Mouse (Mus musculus): ENCODE data around the gene Kifc5b. TPM values are rescaled to one million over a fixed set of nuclear protein-coding genes. Genes with fewer than 3 reads are reported as not detected.

The Kifc5b gene
- polyA plus RNA-seq, 1 experiment from 2014 or later, result 6.9 TPM

DNA sequence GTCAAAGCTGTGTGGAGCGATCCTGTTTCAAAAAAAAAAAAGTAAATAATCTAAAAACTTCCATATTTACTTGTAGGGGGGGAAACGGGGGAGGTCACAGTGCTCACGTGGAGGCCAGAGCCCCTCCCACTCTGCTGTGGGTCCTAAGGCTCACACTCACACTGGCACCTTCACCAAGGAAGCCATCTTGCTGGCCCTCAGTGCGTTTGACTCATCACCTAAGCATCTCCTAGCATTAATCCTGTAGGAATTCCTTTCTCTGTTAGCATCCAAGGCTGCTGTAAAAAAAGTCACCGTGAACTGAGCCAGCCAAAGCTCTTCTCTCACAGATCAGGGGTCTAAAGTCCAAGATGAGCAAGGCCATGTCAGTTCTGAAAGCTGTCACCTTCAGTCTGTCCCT, 39.4 kb downstream of the Kifc5b start:
- peaks cover 57% of the 10 kb centered on the region for H3K36me3 ChIP-seq (ENCODE audit: control insufficient read depth, insufficient read depth, low read length)
- ATAC-seq (ENCODE audit: low FRiP score, low TSS enrichment), result no peak
- no peak overlapping the region for H3K9ac ChIP-seq (ENCODE audit: low read depth, low read length)

DNA sequence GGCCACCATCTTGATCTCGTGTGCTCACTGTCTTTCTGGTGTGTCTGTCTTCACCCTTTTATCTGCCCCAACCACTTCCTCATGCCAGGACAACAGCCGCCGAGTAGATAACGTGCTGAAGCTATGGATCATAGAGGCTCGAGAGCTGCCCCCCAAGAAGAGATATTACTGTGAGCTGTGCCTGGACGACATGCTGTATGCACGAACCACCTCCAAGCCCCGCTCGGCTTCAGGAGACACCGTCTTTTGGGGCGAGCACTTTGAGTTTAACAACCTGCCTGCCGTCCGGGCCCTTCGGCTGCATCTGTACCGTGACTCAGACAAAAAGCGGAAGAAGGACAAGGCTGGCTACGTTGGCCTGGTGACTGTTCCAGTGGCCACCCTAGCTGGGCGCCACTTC, 40.0 kb downstream of the Kifc5b start:
- peaks cover 63% of the 10 kb centered on the region for H3K36me3 ChIP-seq (ENCODE audit: control insufficient read depth, insufficient read depth, low read length)

More for the DNA sequence above, 39.4 kb downstream of the Kifc5b start:
- Histone ChIP-seq H3K4me2 (replicated peaks; ENCODE audit: low read depth, low read length) (no peak overlapping the region), H3K27me3 (ENCODE audit: control insufficient read depth, insufficient read depth, low read length) (no peaks in the 10 kb centered on the region), H3K27ac (ENCODE audit: low read depth, low read length) (no peak overlapping the region), H3K4me1 (ENCODE audit: control insufficient read depth, insufficient read depth, low read length) (peaks cover 29% of the 10 kb centered on the region), H3K9me3 (ENCODE audit: control insufficient read depth, low read length) (no peaks in the 10 kb centered on the region), H3K4me3 (ENCODE audit: low read length) (no peak overlapping the region)
- WGBS, result 86% methylated on average over 5 of the region's 5 CpGs

DNA sequence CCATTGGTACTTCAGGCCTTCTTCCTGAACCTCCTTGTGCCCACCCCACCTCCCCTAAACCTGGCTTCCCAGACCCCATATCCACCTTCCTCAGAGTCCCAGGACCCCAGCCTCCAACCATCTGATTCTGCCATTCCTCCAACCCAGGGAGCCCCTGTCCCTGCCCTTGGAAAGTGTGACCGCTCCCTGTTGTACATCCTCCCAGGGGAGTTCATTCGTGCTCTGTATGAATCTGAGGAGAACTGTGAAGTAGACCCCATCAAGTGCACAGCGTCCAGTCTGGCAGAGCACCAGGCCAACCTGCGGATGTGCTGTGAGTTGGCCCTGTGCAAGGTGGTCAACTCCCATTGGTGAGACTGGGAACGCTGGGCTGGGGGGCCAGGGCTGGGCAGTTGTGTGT, 41.0 kb downstream of the Kifc5b start:
- H3K27ac ChIP-seq (ENCODE audit: low read depth, low read length), result no peak overlapping the region

More for the DNA sequence above, 40.0 kb downstream of the Kifc5b start:
- no peak overlapping the region for H3K9ac ChIP-seq (ENCODE audit: low read depth, low read length)
- H3K27me3 ChIP-seq (ENCODE audit: control insufficient read depth, insufficient read depth, low read length), result no peaks in the 10 kb centered on the region
- H3K4me3 ChIP-seq (ENCODE audit: low read length), result no peak overlapping the region
- H3K9me3 ChIP-seq (ENCODE audit: control insufficient read depth, low read length), result no peaks in the 10 kb centered on the region
- ATAC-seq (ENCODE audit: low FRiP score, low TSS enrichment), result no peak
- 91% methylated on average over 18 of the region's 18 CpGs for WGBS
- no peak overlapping the region for H3K4me2 ChIP-seq (replicated peaks; ENCODE audit: low read depth, low read length)
- peaks cover 23% of the 10 kb centered on the region for H3K4me1 ChIP-seq (ENCODE audit: control insufficient read depth, insufficient read depth, low read length)
- H3K27ac ChIP-seq (ENCODE audit: low read depth, low read length), result no peak overlapping the region

DNA sequence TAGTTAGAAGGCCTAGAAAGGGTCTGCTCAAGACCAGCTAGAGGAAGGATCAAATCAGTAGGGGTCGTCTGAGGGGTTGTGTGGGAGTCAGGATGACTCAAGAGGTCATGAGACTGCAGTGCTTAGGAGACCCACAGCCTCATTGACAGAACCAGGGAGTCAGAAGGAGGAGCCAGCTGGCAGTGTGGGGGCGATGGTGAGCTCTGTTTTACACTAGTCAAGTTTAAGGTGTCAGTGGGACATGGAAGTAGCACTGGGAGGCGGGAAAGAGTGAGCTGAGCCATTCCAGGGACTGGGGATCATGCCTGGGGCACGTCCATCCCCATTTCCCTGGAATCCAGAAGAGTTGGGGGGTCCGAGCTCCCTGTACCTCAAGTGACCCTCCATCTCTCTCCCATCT, 42.0 kb downstream of the Kifc5b start:
- Histone ChIP-seq H3K36me3 (ENCODE audit: control insufficient read depth, insufficient read depth, low read length) (peaks cover 80% of the 10 kb centered on the region), H3K27me3 (ENCODE audit: control insufficient read depth, insufficient read depth, low read length) (no peaks in the 10 kb centered on the region), H3K4me3 (ENCODE audit: low read length) (no peak overlapping the region), H3K9me3 (ENCODE audit: control insufficient read depth, low read length) (no peaks in the 10 kb centered on the region), H3K27ac (ENCODE audit: low read depth, low read length) (no peak overlapping the region), H3K4me1 (ENCODE audit: control insufficient read depth, insufficient read depth, low read length) (peaks cover 3% of the 10 kb centered on the region; the same call in 1 of the 2 replicates), H3K4me2 (replicated peaks; ENCODE audit: low read depth, low read length) (no peak overlapping the region), H3K9ac (ENCODE audit: low read depth, low read length) (no peak overlapping the region)
- WGBS, result 49% methylated on average over 5 of the region's 5 CpGs
- no peak for ATAC-seq (ENCODE audit: low FRiP score, low TSS enrichment)

More for the DNA sequence above, 41.0 kb downstream of the Kifc5b start:
- Histone ChIP-seq H3K4me1 (ENCODE audit: control insufficient read depth, insufficient read depth, low read length) (peaks cover 13% of the 10 kb centered on the region), H3K27me3 (ENCODE audit: control insufficient read depth, insufficient read depth, low read length) (no peaks in the 10 kb centered on the region), H3K9ac (ENCODE audit: low read depth, low read length) (no peak overlapping the region), H3K4me2 (replicated peaks; ENCODE audit: low read depth, low read length) (no peak overlapping the region), H3K36me3 (ENCODE audit: control insufficient read depth, insufficient read depth, low read length) (peaks cover 73% of the 10 kb centered on the region), H3K4me3 (ENCODE audit: low read length) (no peak overlapping the region), H3K9me3 (ENCODE audit: control insufficient read depth, low read length) (no peaks in the 10 kb centered on the region)
- 93% methylated on average over 5 of the region's 5 CpGs for WGBS
- no peak for ATAC-seq (ENCODE audit: low FRiP score, low TSS enrichment)

DNA sequence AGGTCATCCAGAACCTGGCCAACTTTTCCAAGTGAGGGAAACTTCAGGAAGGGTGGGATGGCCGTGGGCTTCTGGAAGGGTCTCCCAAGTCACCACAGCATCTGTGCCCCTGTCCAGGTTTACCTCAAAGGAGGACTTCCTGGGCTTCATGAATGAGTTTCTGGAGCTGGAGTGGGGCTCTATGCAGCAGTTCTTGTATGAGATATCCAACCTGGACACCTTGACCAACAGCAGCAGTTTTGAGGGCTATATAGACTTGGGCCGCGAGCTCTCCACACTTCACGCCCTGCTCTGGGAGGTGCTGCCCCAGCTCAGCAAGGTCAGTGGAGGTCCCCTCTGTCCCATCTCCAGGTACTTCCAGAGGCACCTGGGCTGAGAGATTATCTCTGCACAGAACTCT, 42.9 kb downstream of the Kifc5b start:
- Histone ChIP-seq H3K4me2 (replicated peaks; ENCODE audit: low read depth, low read length) (no peak overlapping the region), H3K4me1 (ENCODE audit: control insufficient read depth, insufficient read depth, low read length) (no peaks in the 10 kb centered on the region), H3K27me3 (ENCODE audit: control insufficient read depth, insufficient read depth, low read length) (no peaks in the 10 kb centered on the region), H3K27ac (ENCODE audit: low read depth, low read length) (no peak overlapping the region), H3K9ac (ENCODE audit: low read depth, low read length) (no peak overlapping the region), H3K36me3 (ENCODE audit: control insufficient read depth, insufficient read depth, low read length) (peaks cover 88% of the 10 kb centered on the region), H3K4me3 (ENCODE audit: low read length) (no peak overlapping the region), H3K9me3 (ENCODE audit: control insufficient read depth, low read length) (no peaks in the 10 kb centered on the region)
- no peak for ATAC-seq (ENCODE audit: low FRiP score, low TSS enrichment)
- WGBS, result 95% methylated on average over 4 of the region's 4 CpGs

DNA sequence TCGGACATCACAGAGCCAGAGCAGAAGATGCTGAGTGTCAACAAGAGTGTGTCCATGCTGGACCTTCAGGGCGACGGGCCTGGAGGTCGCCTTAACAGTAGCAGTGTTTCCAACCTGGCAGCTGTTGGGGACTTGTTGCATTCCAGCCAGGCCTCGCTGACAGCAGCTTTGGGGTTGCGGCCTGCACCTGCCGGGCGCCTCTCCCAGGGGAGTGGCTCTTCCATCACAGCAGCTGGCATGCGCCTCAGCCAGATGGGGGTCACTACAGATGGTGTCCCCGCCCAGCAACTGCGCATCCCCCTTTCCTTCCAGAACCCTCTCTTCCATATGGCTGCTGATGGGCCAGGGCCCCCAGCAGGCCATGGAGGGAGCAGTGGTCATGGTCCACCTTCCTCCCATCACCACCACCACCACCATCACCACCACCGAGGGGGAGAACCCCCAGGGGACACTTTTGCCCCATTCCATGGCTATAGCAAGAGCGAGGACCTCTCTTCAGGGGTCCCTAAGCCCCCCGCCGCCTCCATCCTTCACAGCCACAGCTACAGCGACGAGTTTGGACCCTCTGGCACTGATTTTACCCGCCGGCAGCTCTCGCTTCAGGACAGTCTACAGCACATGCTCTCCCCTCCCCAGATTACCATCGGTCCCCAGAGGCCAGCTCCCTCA, 44.8 kb downstream of the Kifc5b start:
- Histone ChIP-seq H3K4me1 (ENCODE audit: control insufficient read depth, insufficient read depth, low read length) (no peaks in the 10 kb centered on the region), H3K27ac (ENCODE audit: low read depth, low read length) (no peak overlapping the region), H3K9ac (ENCODE audit: low read depth, low read length) (no peak overlapping the region), H3K27me3 (ENCODE audit: control insufficient read depth, insufficient read depth, low read length) (no peaks in the 10 kb centered on the region), H3K36me3 (ENCODE audit: control insufficient read depth, insufficient read depth, low read length) (peaks cover 89% of the 10 kb centered on the region), H3K4me3 (ENCODE audit: low read length) (no peak overlapping the region), H3K4me2 (replicated peaks; ENCODE audit: low read depth, low read length) (no peak overlapping the region), H3K9me3 (ENCODE audit: control insufficient read depth, low read length) (no peaks in the 10 kb centered on the region)
- WGBS, result 94% methylated on average over 21 of the region's 21 CpGs
- no peak for ATAC-seq (ENCODE audit: low FRiP score, low TSS enrichment)

DNA sequence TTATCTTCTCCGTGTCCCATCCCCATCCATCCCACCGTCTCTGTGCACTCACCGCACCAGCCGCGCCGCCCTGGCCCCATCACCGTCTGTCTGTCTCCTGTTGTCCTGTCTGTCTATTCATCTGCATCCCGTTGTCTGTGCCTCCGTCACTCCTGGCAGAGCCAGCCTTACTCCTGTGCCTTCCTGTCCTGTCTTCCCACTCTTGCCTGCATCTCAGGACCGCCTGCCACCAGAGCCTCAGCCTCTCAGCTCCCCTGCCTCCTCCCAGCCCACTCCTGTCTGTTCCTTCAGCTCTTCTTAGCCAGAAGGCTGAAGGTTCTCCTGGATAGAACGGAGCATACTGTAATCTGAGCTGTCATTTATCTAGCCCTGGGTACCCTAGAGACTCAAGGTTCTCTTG, 50.1 kb downstream of the Kifc5b start:
- Histone ChIP-seq H3K4me1 (ENCODE audit: control insufficient read depth, insufficient read depth, low read length) (peaks cover 7% of the 10 kb centered on the region; the same call in 1 of the 2 replicates), H3K4me2 (replicated peaks; ENCODE audit: low read depth, low read length) (no peak overlapping the region), H3K27me3 (ENCODE audit: control insufficient read depth, insufficient read depth, low read length) (no peaks in the 10 kb centered on the region), H3K9me3 (ENCODE audit: control insufficient read depth, low read length) (no peaks in the 10 kb centered on the region), H3K27ac (ENCODE audit: low read depth, low read length) (no peak overlapping the region), H3K9ac (ENCODE audit: low read depth, low read length) (no peak overlapping the region), H3K4me3 (ENCODE audit: low read length) (no peak overlapping the region), H3K36me3 (ENCODE audit: control insufficient read depth, insufficient read depth, low read length) (peaks cover 61% of the 10 kb centered on the region)
- ATAC-seq (ENCODE audit: low FRiP score, low TSS enrichment), result no peak
- WGBS, result 87% methylated on average over 11 of the region's 11 CpGs

DNA sequence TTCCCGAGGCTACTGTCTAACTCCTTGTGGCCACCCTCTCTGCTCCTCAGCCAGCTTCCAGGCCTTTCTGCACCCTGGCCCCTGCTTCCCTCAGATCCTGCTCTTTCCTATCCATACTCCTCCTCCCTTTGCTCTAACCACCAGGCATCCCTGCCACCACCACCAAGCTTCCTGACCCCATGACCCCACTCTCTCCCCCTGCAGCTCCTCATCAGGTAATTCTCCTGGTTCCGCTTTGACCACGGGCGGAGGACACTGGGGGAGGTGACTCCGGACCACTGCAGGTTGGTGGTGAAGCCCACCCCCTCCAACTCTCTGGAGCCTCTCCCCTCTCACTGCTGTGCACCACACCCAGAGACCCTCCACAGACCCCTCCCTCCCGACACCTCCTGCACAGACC, 50.6 kb downstream of the Kifc5b start:
- Histone ChIP-seq H3K9ac (ENCODE audit: low read depth, low read length) (no peak overlapping the region), H3K4me2 (replicated peaks; ENCODE audit: low read depth, low read length) (no peak overlapping the region), H3K9me3 (ENCODE audit: control insufficient read depth, low read length) (no peaks in the 10 kb centered on the region), H3K27me3 (ENCODE audit: control insufficient read depth, insufficient read depth, low read length) (no peaks in the 10 kb centered on the region), H3K36me3 (ENCODE audit: control insufficient read depth, insufficient read depth, low read length) (peaks cover 57% of the 10 kb centered on the region), H3K27ac (ENCODE audit: low read depth, low read length) (no peak overlapping the region), H3K4me3 (ENCODE audit: low read length) (no peak overlapping the region), H3K4me1 (ENCODE audit: control insufficient read depth, insufficient read depth, low read length) (peaks cover 9% of the 10 kb centered on the region; the same call in 1 of the 2 replicates)
- WGBS, result 89% methylated on average over 6 of the region's 6 CpGs
- ATAC-seq (ENCODE audit: low FRiP score, low TSS enrichment), result no peak

DNA sequence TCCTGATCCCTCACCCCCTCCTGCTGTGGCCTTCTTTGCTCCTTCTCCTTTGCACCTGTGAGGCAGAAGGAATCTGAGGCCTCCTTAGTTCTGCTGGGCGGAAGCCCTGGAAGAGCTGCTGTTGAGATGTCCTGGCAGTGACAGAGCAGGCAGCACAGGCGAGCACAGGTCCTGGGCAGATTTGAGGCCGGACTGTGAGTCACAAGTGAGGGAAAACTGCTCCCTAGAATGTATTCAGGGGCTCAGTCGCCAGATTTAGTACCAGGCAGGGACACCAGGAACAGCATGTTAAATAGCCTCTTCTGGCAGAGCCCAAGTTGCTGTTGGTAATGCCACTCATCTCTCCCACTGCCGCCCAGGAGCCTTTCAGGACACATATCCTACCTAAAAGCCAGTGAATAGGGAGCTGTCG, 51.3 kb downstream of the Kifc5b start:
- H3K9me3 ChIP-seq (ENCODE audit: control insufficient read depth, low read length), result no peaks in the 10 kb centered on the region
- H3K4me2 ChIP-seq (replicated peaks; ENCODE audit: low read depth, low read length), result no peak overlapping the region
- H3K27me3 ChIP-seq (ENCODE audit: control insufficient read depth, insufficient read depth, low read length), result no peaks in the 10 kb centered on the region
- H3K4me3 ChIP-seq (ENCODE audit: low read length), result no peak overlapping the region
- peaks cover 49% of the 10 kb centered on the region for H3K36me3 ChIP-seq (ENCODE audit: control insufficient read depth, insufficient read depth, low read length)
- ATAC-seq (ENCODE audit: low FRiP score, low TSS enrichment), result no peak
- H3K27ac ChIP-seq (ENCODE audit: low read depth, low read length), result no peak overlapping the region
- no peak overlapping the region for H3K9ac ChIP-seq (ENCODE audit: low read depth, low read length)
- H3K4me1 ChIP-seq (ENCODE audit: control insufficient read depth, insufficient read depth, low read length), result peaks cover 9% of the 10 kb centered on the region; the same call in 1 of the 2 replicates
- 86% methylated on average over 6 of the region's 6 CpGs for WGBS
